Mouse (Mus musculus): ENCODE measurements around the gene Foxn3.

Gene Foxn3

GRCm38 (mm10) chr12:99562073-99562866, 1.1 kb downstream of the Foxn3 start:
- DNase-seq (ENCODE audit: low spot score in 2 of 2): peak; percentile 16 to 26

GRCm38 (mm10) chr12:99561333-99561766, 2.0 kb downstream of the Foxn3 start:
- DNase-seq (ENCODE audit: low spot score in 2 of 2): no peak

- DNase-seq (ENCODE audit: low spot score in 2 of 2): no peak
Measured at GRCm38 (mm10) chr12:99560701-99561332, 2.6 kb downstream of the Foxn3 start.

- no peak for DNase-seq (ENCODE audit: low spot score in 2 of 2)
Measured at GRCm38 (mm10) chr12:99559483-99559882, 3.9 kb downstream of the Foxn3 start.

- no peak for DNase-seq (ENCODE audit: low spot score in 2 of 2)
Measured at GRCm38 (mm10) chr12:99558476-99558875, 4.9 kb downstream of the Foxn3 start.

GRCm38 (mm10) chr12:99557498-99557897, 5.9 kb downstream of the Foxn3 start:
- DNase-seq (ENCODE audit: low spot score in 2 of 2): no peak

GRCm38 (mm10) chr12:99550629-99551028, 12.8 kb downstream of the Foxn3 start:
- DNase-seq (ENCODE audit: low spot score in 2 of 2): no peak

- DNase-seq (ENCODE audit: low spot score in 2 of 2): no peak
Measured at GRCm38 (mm10) chr12:99549811-99550210, 13.6 kb downstream of the Foxn3 start.

GRCm38 (mm10) chr12:99548419-99548818, 15.0 kb downstream of the Foxn3 start:
- DNase-seq (ENCODE audit: low spot score in 2 of 2): no peak

- no peak for DNase-seq (ENCODE audit: low spot score in 2 of 2)
Measured at GRCm38 (mm10) chr12:99547295-99547694, 16.1 kb downstream of the Foxn3 start.

GRCm38 (mm10) chr12:99545270-99545770, 18.1 kb downstream of the Foxn3 start:
- no peak for DNase-seq (ENCODE audit: low spot score in 2 of 2)

- DNase-seq (ENCODE audit: low spot score in 2 of 2): no peak
Measured at GRCm38 (mm10) chr12:99544262-99545128, 18.9 kb downstream of the Foxn3 start.

- DNase-seq (ENCODE audit: low spot score in 2 of 2): no peak
Measured at GRCm38 (mm10) chr12:99543421-99544195, 19.8 kb downstream of the Foxn3 start.

- no peak for DNase-seq (ENCODE audit: low spot score in 2 of 2)
Measured at GRCm38 (mm10) chr12:99540201-99540600, 23.2 kb downstream of the Foxn3 start.

- no peak for DNase-seq (ENCODE audit: low spot score in 2 of 2)
Measured at GRCm38 (mm10) chr12:99537316-99537715, 26.1 kb downstream of the Foxn3 start.

- no peak for DNase-seq (ENCODE audit: low spot score in 2 of 2)
Measured at GRCm38 (mm10) chr12:99536426-99536825, 27.0 kb downstream of the Foxn3 start.

- DNase-seq (ENCODE audit: low spot score in 2 of 2): no peak
Measured at GRCm38 (mm10) chr12:99532342-99532741, 31.0 kb downstream of the Foxn3 start.

- DNase-seq (ENCODE audit: low spot score in 2 of 2): no peak
Measured at GRCm38 (mm10) chr12:99529687-99530411, 33.5 kb downstream of the Foxn3 start.

GRCm38 (mm10) chr12:99528958-99529357, 34.4 kb downstream of the Foxn3 start:
- DNase-seq (ENCODE audit: low spot score in 2 of 2): no peak

GRCm38 (mm10) chr12:99527452-99527851, 35.9 kb downstream of the Foxn3 start:
- DNase-seq (ENCODE audit: low spot score in 2 of 2): no peak

Data from frontal cortex, postnatal 25 days (tissue).